In the genomic region with DNA sequence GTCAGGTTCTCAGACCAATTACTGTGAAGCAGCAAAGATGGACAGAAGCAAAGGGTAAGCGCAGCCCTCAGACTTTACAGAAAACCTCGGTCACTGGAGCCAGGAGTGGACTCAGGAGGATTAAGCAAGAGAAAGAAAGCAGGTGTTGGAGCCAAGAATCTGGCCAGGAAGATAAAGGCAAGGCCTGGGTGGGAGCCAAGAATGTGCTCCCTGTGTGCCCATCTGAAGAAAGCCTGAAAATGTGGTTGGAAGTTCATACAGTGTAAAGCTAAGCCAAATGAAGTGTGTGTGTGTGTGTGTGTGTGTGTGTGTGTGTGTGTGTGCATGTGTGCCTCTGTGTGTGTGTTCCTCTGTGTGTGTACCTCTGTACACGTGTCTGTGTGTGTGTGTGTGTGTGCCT, we compare ENCODE assay signal across 9 mouse cellular contexts.
DNase-seq lines count a peak whose midpoint lies in the region; ATAC-seq and TF ChIP-seq lines count a peak whose summit lies in the region.
"Had no signal": no experiment of that assay in that cellular context is flagged by ENCODE, and none has a peak within 500 bp of the region (broad histone marks: within the 10 kb centered on the region; RNA-seq: fewer than 3 reads in every experiment).

No protein-coding gene starts in this region.

- H3K36me3 ChIP-seq in embryonic facial prominence, embryonic 12.5 days = no peaks in the 10 kb centered on the region
- no peaks in the 10 kb centered on the region for H3K36me3 ChIP-seq in embryonic facial prominence, embryonic 10.5 days (replicated peaks)
- no peaks in the 10 kb centered on the region for H3K36me3 ChIP-seq in heart, postnatal 0 days (replicated peaks; ENCODE audit: control insufficient read depth, insufficient read depth, low read length)

- 77% methylated on average over 3 of the region's 3 CpGs for WGBS in embryonic facial prominence, embryonic 12.5 days
- WGBS in embryonic facial prominence, embryonic 10.5 days = 86% methylated on average over 3 of the region's 3 CpGs
- WGBS in heart, postnatal 0 days = 27% methylated on average over 3 of the region's 3 CpGs

- no peak overlapping the region for H3K9ac ChIP-seq in embryonic facial prominence, embryonic 12.5 days
- no peak overlapping the region for H3K9ac ChIP-seq in heart, postnatal 0 days (replicated peaks; ENCODE audit: low read depth, low read length)

- H3K27ac ChIP-seq in embryonic facial prominence, embryonic 12.5 days = no peak overlapping the region
- H3K27ac ChIP-seq in embryonic facial prominence, embryonic 10.5 days (replicated peaks) = no peak overlapping the region
- H3K27ac ChIP-seq in heart, postnatal 0 days (ENCODE audit: low read depth) = no peak overlapping the region

- no peak overlapping the region for H3K4me3 ChIP-seq in embryonic facial prominence, embryonic 12.5 days
- H3K4me3 ChIP-seq in embryonic facial prominence, embryonic 10.5 days = no peak overlapping the region
- H3K4me3 ChIP-seq in heart, postnatal 0 days (ENCODE audit: low read depth, low read length) = no peak overlapping the region

- DNase-seq in embryonic facial prominence, embryonic 10.5 days (ENCODE audit: low spot score) = no peak
- peak; percentile 52 for DNase-seq in 3T3-L1 (ENCODE audit: low read depth, low spot score)
- peak; percentile 55 for DNase-seq in heart, postnatal 0 days (ENCODE audit: low spot score)
- DNase-seq in lung, postnatal 14 days = peak; percentile 23
- no peak for DNase-seq in gastrocnemius, adult 18-20 months (ENCODE audit: low spot score)
- DNase-seq in thymus, adult 18-20 months = no peak
- DNase-seq in spleen, adult 18-20 months = no peak

- no peak for TF ChIP-seq EP300 in heart, postnatal 0 days (IDR thresholded peaks at IDR 0.05; ENCODE audit: low read depth)

- ATAC-seq in embryonic facial prominence, embryonic 12.5 days (ENCODE audit: insufficient number of reproducible peaks, insufficient read depth, low FRiP score, low TSS enrichment) = 0 out of 2 replicates have a peak, but pooled peaks have one; percentile 10
- peak; percentile 75 for ATAC-seq in heart, postnatal 0 days (ENCODE audit: insufficient read depth, low read depth)
- ATAC-seq: activated CD4-positive, CD25-positive, alpha-beta regulatory T cell, adult 4 months had no signal

- H3K4me1 ChIP-seq in embryonic facial prominence, embryonic 12.5 days = no peaks in the 10 kb centered on the region
- no peaks in the 10 kb centered on the region for H3K4me1 ChIP-seq in embryonic facial prominence, embryonic 10.5 days
- no peaks in the 10 kb centered on the region for H3K4me1 ChIP-seq in heart, postnatal 0 days (ENCODE audit: control insufficient read depth, insufficient read depth)

- H3K9me3 ChIP-seq in embryonic facial prominence, embryonic 12.5 days = no peaks in the 10 kb centered on the region
- no peaks in the 10 kb centered on the region for H3K9me3 ChIP-seq in embryonic facial prominence, embryonic 10.5 days
- H3K9me3 ChIP-seq in heart, postnatal 0 days (replicated peaks; ENCODE audit: control insufficient read depth, low read length) = no peaks in the 10 kb centered on the region

- H3K27me3 ChIP-seq in embryonic facial prominence, embryonic 12.5 days = no peaks in the 10 kb centered on the region
- no peaks in the 10 kb centered on the region for H3K27me3 ChIP-seq in embryonic facial prominence, embryonic 10.5 days (replicated peaks; ENCODE audit: low read depth, poor library complexity, severe bottlenecking)
- no peaks in the 10 kb centered on the region for H3K27me3 ChIP-seq in heart, postnatal 0 days (ENCODE audit: control insufficient read depth, insufficient read depth, low read length)

- no peak overlapping the region for H3K4me2 ChIP-seq in embryonic facial prominence, embryonic 12.5 days (replicated peaks)
- no peak overlapping the region for H3K4me2 ChIP-seq in heart, postnatal 0 days (ENCODE audit: low read depth, low read length)

- no peak for TF ChIP-seq CTCF in heart, postnatal 0 days (IDR thresholded peaks at IDR 0.05; ENCODE audit: low read depth)

Comparison
In these comparisons a context has a peak if more than half of its experiments do, and no peak if none do; other contexts are left out.
1. DNase-seq: peak in 3T3-L1 (single experiment), heart, postnatal 0 days (single experiment) and lung, postnatal 14 days (single experiment); none in embryonic facial prominence, embryonic 10.5 days (single experiment), gastrocnemius, adult 18-20 months (single experiment), thymus, adult 18-20 months (0 of 2) and spleen, adult 18-20 months (0 of 2).